Mouse (Mus musculus) layer of hippocampus, adult 2 months (tissue): ENCODE measurements around the gene Pebp1. TPM values are rescaled to one million over a fixed set of nuclear protein-coding genes. Genes with fewer than 3 reads are reported as not detected.

Experiments
- DNase-seq, 2 experiments: peaks; one replicate each; pipeline ENCODE4 v3.0.0; 2022; ENCODE audit warnings: low spot score in 2 of 2
- H3K27ac ChIP-seq: fragments of 200-600 bp; 2 replicates; pipeline ENCODE4 v1.8.1; 2022
- H3K4me3 ChIP-seq: fragments of 200-600 bp; 2 replicates; pipeline ENCODE4 v1.8.1; 2022; ENCODE audit warnings: mild to moderate bottlenecking
- CTCF ChIP-seq: fragments of 200-600 bp; conservative IDR thresholded peaks from 2 replicates; pipeline ENCODE4 v1.8.1; 2022; ENCODE audit warnings: antibody characterized with exemption, mild to moderate bottlenecking, moderate library complexity
- total RNA-seq, 2 experiments: library from RNA; stranded (reverse); gene quantifications; 2 replicates each; pipeline ENCODE4 v1.2.3; 2021

Gene Pebp1
- total RNA-seq, 2 experiments from 2014 or later: 696 to 743 TPM

- peak in 1 of 2 experiments; percentile 15 for DNase-seq
- Histone ChIP-seq H3K27ac (peak overlapping the region; percentile 41), H3K4me3 (no peak overlapping the region)
- no peak for TF ChIP-seq CTCF
These were observed 39.1 kb downstream of the Pebp1 start for GRCm38 (mm10) chr5:117248351-117248750.

GRCm38 (mm10) chr5:117245170-117245569, 42.3 kb downstream of the Pebp1 start:
- no peak overlapping the region for H3K27ac ChIP-seq
- no peak for TF ChIP-seq CTCF
- DNase-seq: no peak
- no peak overlapping the region for H3K4me3 ChIP-seq

GRCm38 (mm10) chr5:117242671-117243478, 44.5 kb downstream of the Pebp1 start:
- TF ChIP-seq CTCF: no peak
- Histone ChIP-seq H3K4me3 (peak overlapping the region; percentile 73), H3K27ac (peak overlapping the region; percentile 75)
- DNase-seq: peak; percentile 19 to 35

GRCm38 (mm10) chr5:117241935-117242531, 45.4 kb downstream of the Pebp1 start:
- TF ChIP-seq CTCF: no peak
- peak; percentile 57 to 60 for DNase-seq
- Histone ChIP-seq H3K27ac (peak overlapping the region; percentile 98), H3K4me3 (peak overlapping the region; percentile 73)

- Histone ChIP-seq H3K4me3 (peak overlapping the region; percentile 73), H3K27ac (peak overlapping the region; percentile 98)
- peak; percentile 53 to 61 for DNase-seq
- TF ChIP-seq CTCF: no peak
These were observed 46.6 kb downstream of the Pebp1 start for GRCm38 (mm10) chr5:117240761-117241322.

- peak overlapping the region; percentile 73 for H3K4me3 ChIP-seq
- peak in 1 of 2 experiments; percentile 36 for DNase-seq
- H3K27ac ChIP-seq: peak overlapping the region; percentile 98
- no peak for TF ChIP-seq CTCF
These were observed 47.1 kb downstream of the Pebp1 start for GRCm38 (mm10) chr5:117240321-117240731.

- no peak for DNase-seq
- Histone ChIP-seq H3K27ac (no peak overlapping the region), H3K4me3 (no peak overlapping the region)
- no peak for TF ChIP-seq CTCF
These were observed 48.3 kb downstream of the Pebp1 start for GRCm38 (mm10) chr5:117239106-117239505.

GRCm38 (mm10) chr5:117236540-117236939, 50.9 kb downstream of the Pebp1 start:
- DNase-seq: no peak
- Histone ChIP-seq H3K4me3 (no peak overlapping the region), H3K27ac (no peak overlapping the region)
- TF ChIP-seq CTCF: no peak

Other genes starting within 250 kb of the Pebp1 start
- gene Suds3, start 171.5 kb downstream of the Pebp1 start, total RNA-seq: 100 to 1,000 TPM; 112 to 130 TPM
- gene Taok3, start 167.5 kb downstream of the Pebp1 start, total RNA-seq: 10 to 100 TPM; 57.0 to 60.8 TPM
- gene Vsig10, start 31.5 kb upstream of the Pebp1 start, total RNA-seq: 1 to 10 TPM; 1.5 to 2.1 TPM
- gene Wsb2, start 69.7 kb upstream of the Pebp1 start, total RNA-seq: 100 to 1,000 TPM; 262 to 264 TPM
- gene Rfc5, start 101.4 kb upstream of the Pebp1 start, total RNA-seq: 10 to 100 TPM; 13.8 to 18.5 TPM
- 10 to 100 TPM; 40.3 to 44.6 TPM for gene Ksr2, start 126.4 kb upstream of the Pebp1 start, total RNA-seq